Mouse (Mus musculus) midbrain, postnatal 0 days (tissue): ENCODE results near the gene Rtn4ip1. TPM values are rescaled to one million over a fixed set of nuclear protein-coding genes. Genes with fewer than 3 reads are reported as not detected.

Experiments used
- ATAC-seq: fragments of 200-750 bp; cut with Nextera tagmentation; 2 replicates; pipeline ENCODE4 v1.8.0; 2017; ENCODE audit warnings: moderate number of reproducible peaks, mild to moderate bottlenecking, moderate TSS enrichment, moderate library complexity; ENCODE audit not compliant: low FRiP score
- DNase-seq: peaks from one replicate; pipeline ENCODE4 v3.0.0-alpha.2; 2015; ENCODE audit warnings: low spot score
- H3K27ac ChIP-seq: fragments of 300-500 bp; sonication (generic); 2 replicates; pipeline ENCODE4 v1.5.1; 2014; ENCODE audit warnings: low read depth, mild to moderate bottlenecking, low read length, mixed read lengths
- H3K27me3 ChIP-seq: fragments of 300-500 bp; sonication (generic); 2 replicates; pipeline ENCODE4 v1.6.1; 2014; ENCODE audit warnings: low read length, control low read depth, mixed read lengths; ENCODE audit not compliant: insufficient read depth
- H3K36me3 ChIP-seq: fragments of 300-500 bp; sonication (generic); 2 replicates; pipeline ENCODE4 v1.6.1; 2014; ENCODE audit warnings: low read length, control low read depth, mixed read lengths; ENCODE audit not compliant: insufficient read depth
- H3K4me1 ChIP-seq: fragments of 300-500 bp; sonication (generic); 2 replicates; pipeline ENCODE4 v1.6.1; 2014; ENCODE audit warnings: mild to moderate bottlenecking, control low read depth, antibody characterized with exemption, low read length, mixed read lengths; ENCODE audit not compliant: insufficient read depth
- H3K4me2 ChIP-seq: fragments of 300-500 bp; sonication (generic); 2 replicates; pipeline ENCODE4 v1.6.1; 2014; ENCODE audit warnings: low read depth, mild to moderate bottlenecking, low read length, mixed read lengths; ENCODE audit not compliant: poor library complexity, severe bottlenecking
- H3K4me3 ChIP-seq: fragments of 300-500 bp; sonication (generic); 2 replicates; pipeline ENCODE4 v1.5.1; 2014; ENCODE audit warnings: low read depth, mild to moderate bottlenecking, low read length, moderate library complexity
- H3K9ac ChIP-seq: fragments of 300-500 bp; sonication (generic); replicated peaks from 2 replicates; pipeline ENCODE4 v1.6.1; 2014; ENCODE audit warnings: mild to moderate bottlenecking, low read length, moderate library complexity, mixed read lengths; ENCODE audit not compliant: poor library complexity, severe bottlenecking
- H3K9me3 ChIP-seq: fragments of 300-500 bp; sonication (generic); 2 replicates; pipeline ENCODE4 v1.6.1; 2016; ENCODE audit warnings: low read length, control low read depth
- CTCF ChIP-seq: IDR thresholded peaks from 2 replicates; pipeline ENCODE4 v1.5.1; 2016; ENCODE audit warnings: antibody characterized with exemption, mild to moderate bottlenecking
- WGBS: fragments of 180-500 bp; shearing (Covaris S2); extraction: QIAGEN DNeasy Blood & Tissue Kit; methylation state at CpG from one replicate; pipeline ENCODE4 v1.1.7; 2014; 5-methylcytosine and 5-hydroxymethylcytosine counted together
- polyA plus RNA-seq: library from polyadenylated mRNA; unstranded; fragments of >200 nt; fragmentation: Nextera tagmentation; extraction: Ambion mirVana; gene quantifications from 2 replicates; pipeline ENCODE4 v1.2.1, GENCODE M21; 2015
- total RNA-seq: library from RNA; depleted of rRNA; stranded (reverse); fragments of >200 nt; gene quantifications from 2 replicates; pipeline ENCODE4 v1.2.3, GENCODE M21; 2014

Gene Rtn4ip1
- total and polyA plus RNA-seq, 2 experiments from 2014 or later: 3.7 to 8.9 TPM

- ATAC-seq: no peak
- Histone ChIP-seq H3K4me3 (no peak overlapping the region), H3K36me3 (no peaks in the 10 kb centered on the region), H3K4me1 (no peaks in the 10 kb centered on the region), H3K9me3 (no peaks in the 10 kb centered on the region), H3K27me3 (no peaks in the 10 kb centered on the region), H3K4me2 (no peak overlapping the region), H3K9ac (no peak overlapping the region), H3K27ac (no peak overlapping the region)
- DNase-seq: no peak
- 14% methylated on average over 6 of the region's 6 CpGs for WGBS
- no peak for TF ChIP-seq CTCF
Observed at GRCm38 (mm10) chr10:43993198-43993597, 91.6 kb downstream of the Rtn4ip1 start.

GRCm38 (mm10) chr10:43995858-43996650 is 94.4 kb downstream of the Rtn4ip1 start:
- H3K4me2 ChIP-seq: no peak overlapping the region
- no peaks in the 10 kb centered on the region for H3K36me3 ChIP-seq
- H3K9ac ChIP-seq: no peak overlapping the region
- TF ChIP-seq CTCF: no peak
- ATAC-seq: no peak
- no peak overlapping the region for H3K4me3 ChIP-seq
- no peak overlapping the region for H3K27ac ChIP-seq
- DNase-seq: no peak
- H3K27me3 ChIP-seq: no peaks in the 10 kb centered on the region; the same call in 1 of the 2 replicates
- WGBS: 87% methylated on average over 10 of the region's 10 CpGs
- H3K9me3 ChIP-seq: no peaks in the 10 kb centered on the region
- H3K4me1 ChIP-seq: no peaks in the 10 kb centered on the region

GRCm38 (mm10) chr10:43997276-43997675 is 95.7 kb downstream of the Rtn4ip1 start:
- no peaks in the 10 kb centered on the region for H3K4me1 ChIP-seq
- H3K9me3 ChIP-seq: no peaks in the 10 kb centered on the region
- ATAC-seq: no peak
- no peak overlapping the region for H3K4me3 ChIP-seq
- H3K27me3 ChIP-seq: peaks cover 3% of the 10 kb centered on the region
- H3K36me3 ChIP-seq: no peaks in the 10 kb centered on the region
- no peak overlapping the region for H3K9ac ChIP-seq
- TF ChIP-seq CTCF: no peak
- no peak for DNase-seq
- no peak overlapping the region for H3K4me2 ChIP-seq
- 88% methylated on average over 10 of the region's 10 CpGs for WGBS
- H3K27ac ChIP-seq: no peak overlapping the region

DNA sequence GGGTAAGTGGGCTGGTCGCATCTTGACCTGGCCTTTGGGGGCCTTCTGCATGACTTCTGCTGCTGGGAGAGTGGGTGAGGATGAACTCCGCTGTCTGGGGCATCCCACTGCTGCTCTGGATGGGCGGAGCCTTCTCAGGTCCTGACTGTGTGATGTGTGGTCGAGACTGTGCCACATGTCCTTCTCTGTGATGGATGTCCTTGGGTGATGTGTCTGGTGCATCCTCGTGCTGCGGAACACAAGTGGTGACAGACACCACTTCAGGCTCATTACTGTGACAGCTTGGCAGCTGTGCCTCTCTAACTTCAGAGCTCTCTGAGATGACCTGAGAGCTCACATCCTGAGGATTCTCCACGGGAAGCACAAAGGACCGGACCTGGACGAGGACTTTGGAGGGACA is 96.4 kb downstream of the Rtn4ip1 start:
- no peak for TF ChIP-seq CTCF
- H3K27me3 ChIP-seq: peaks cover 10% of the 10 kb centered on the region
- DNase-seq (no peak), ATAC-seq (no peak)
- no peak overlapping the region for H3K9ac ChIP-seq
- H3K36me3 ChIP-seq: no peaks in the 10 kb centered on the region
- no peak overlapping the region for H3K4me3 ChIP-seq
- no peak overlapping the region for H3K4me2 ChIP-seq
- WGBS: 75% methylated on average over 9 of the region's 9 CpGs
- H3K4me1 ChIP-seq: no peaks in the 10 kb centered on the region
- no peaks in the 10 kb centered on the region for H3K9me3 ChIP-seq
- no peak overlapping the region for H3K27ac ChIP-seq

DNA sequence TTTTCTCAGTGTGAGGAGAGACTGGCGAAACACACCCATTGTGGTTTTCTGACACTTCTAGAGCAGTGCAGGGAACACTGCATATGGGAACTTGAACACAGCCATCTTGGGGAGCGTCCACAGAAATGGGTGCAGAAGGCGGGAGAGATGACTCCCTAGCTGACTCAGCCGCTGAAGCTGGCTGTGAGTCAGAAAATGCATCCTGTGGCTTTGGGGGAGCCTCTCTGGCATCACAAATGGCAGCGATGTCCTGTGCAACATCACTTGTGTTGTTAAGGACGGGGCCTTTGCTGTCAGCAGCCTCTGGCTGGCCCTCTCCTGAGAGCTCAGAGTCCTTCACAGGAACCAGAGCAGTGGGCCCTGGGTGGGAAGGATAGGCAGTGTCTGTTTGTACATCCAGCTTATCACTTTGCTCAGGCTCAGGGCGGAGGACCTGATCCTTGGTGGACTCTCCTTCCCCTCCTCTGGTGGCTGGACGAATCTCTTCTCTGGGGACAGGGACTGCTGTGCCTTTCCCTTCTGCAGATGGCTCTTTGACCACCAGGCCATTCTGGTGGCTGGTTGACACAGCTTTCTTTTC is 97.0 kb downstream of the Rtn4ip1 start:
- H3K27me3 ChIP-seq: peaks cover 16% of the 10 kb centered on the region
- 82% methylated on average over 8 of the region's 8 CpGs for WGBS
- ATAC-seq: no peak
- no peak overlapping the region for H3K4me3 ChIP-seq
- TF ChIP-seq CTCF: no peak
- no peaks in the 10 kb centered on the region for H3K36me3 ChIP-seq
- H3K9ac ChIP-seq: no peak overlapping the region
- H3K27ac ChIP-seq: no peak overlapping the region
- no peak overlapping the region for H3K4me2 ChIP-seq
- no peaks in the 10 kb centered on the region for H3K9me3 ChIP-seq
- no peak for DNase-seq
- H3K4me1 ChIP-seq: peaks cover 3% of the 10 kb centered on the region; the same call in 1 of the 2 replicates

DNA sequence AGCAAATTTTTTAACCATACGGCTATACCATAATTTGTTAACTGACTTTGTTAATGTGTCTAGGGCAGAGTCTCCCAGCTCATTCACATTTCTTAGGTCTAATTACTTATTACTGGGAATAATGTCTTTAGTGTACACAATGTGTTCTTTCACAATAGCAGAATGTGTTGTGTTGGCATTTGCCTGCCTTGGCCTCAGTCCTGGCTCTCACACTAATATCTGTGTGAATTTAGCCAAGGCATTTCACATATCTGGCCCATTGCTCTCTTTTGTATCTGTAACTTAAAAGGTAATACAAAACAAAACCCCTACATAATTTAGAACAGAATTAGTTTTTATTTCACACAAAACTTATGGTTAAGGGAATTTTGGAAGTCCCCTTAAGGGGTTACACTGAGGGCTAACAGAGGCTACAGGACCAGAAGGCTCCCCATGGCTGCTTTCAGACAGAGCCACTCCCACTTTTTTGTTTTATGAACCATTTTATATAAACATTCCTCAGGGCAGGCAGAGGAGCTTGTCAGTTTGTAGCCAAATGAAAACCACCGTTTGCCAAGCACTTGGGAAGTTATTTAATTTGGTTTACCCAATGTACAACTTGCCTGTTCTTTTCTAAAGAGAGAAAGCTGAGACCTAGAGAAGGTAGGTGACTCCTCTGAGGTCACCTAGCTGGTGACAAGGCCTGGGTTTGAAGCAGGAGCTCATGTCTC is 98.7 kb downstream of the Rtn4ip1 start:
- no peak overlapping the region for H3K4me3 ChIP-seq
- no peak overlapping the region for H3K4me2 ChIP-seq
- H3K27ac ChIP-seq: no peak overlapping the region
- ATAC-seq (no peak), DNase-seq (no peak)
- no peaks in the 10 kb centered on the region for H3K9me3 ChIP-seq
- 71% methylated on average over 2 of the region's 2 CpGs for WGBS
- no peak for TF ChIP-seq CTCF
- H3K36me3 ChIP-seq: no peaks in the 10 kb centered on the region
- H3K27me3 ChIP-seq: peaks cover 22% of the 10 kb centered on the region
- H3K9ac ChIP-seq: no peak overlapping the region
- H3K4me1 ChIP-seq: peaks cover 3% of the 10 kb centered on the region; the same call in 1 of the 2 replicates
